Mouse (Mus musculus) embryonic facial prominence, embryonic 11.5 days (tissue): ENCODE measurements at regions not wholly inside any gene's neighbourhood (a gene's known extent, or its start where the extent isn't known, plus 50 kb on each side); places are given as distances from the start of the nearest gene placed in this dataset.
A peak's percentile ranks its signal among the peaks of the same experiment; 100 is the strongest.

Source experiments
- ATAC-seq: fragments of 200-750 bp; cut with Nextera tagmentation; replicated peaks from 2 replicates; pipeline ENCODE4 v1.8.0; 2017; ENCODE audit warnings: low read depth; ENCODE audit not compliant: insufficient number of reproducible peaks, low FRiP score, low TSS enrichment
- DNase-seq: peaks from one replicate; pipeline ENCODE4 v3.0.0-alpha.2; 2015; ENCODE audit warnings: low spot score
- H3K27ac ChIP-seq: fragments of 300-500 bp; sonication (generic); replicated peaks from 2 replicates; pipeline ENCODE4 v1.5.1; 2014; ENCODE audit warnings: mild to moderate bottlenecking, low read depth, low read length, control low read depth
- H3K27me3 ChIP-seq: fragments of 300-500 bp; sonication (generic); 2 replicates; pipeline ENCODE4 v1.6.1; 2014; ENCODE audit warnings: mild to moderate bottlenecking, low read length, moderate library complexity, mixed read lengths; ENCODE audit not compliant: control insufficient read depth, insufficient read depth
- H3K36me3 ChIP-seq: fragments of 300-500 bp; sonication (generic); replicated peaks from 2 replicates; pipeline ENCODE4 v1.6.1; 2014; ENCODE audit warnings: low read depth, mild to moderate bottlenecking, low read length, moderate library complexity, mixed read lengths; ENCODE audit not compliant: control insufficient read depth, insufficient read depth
- H3K4me1 ChIP-seq: fragments of 300-500 bp; sonication (generic); 2 replicates; pipeline ENCODE4 v1.6.1; 2014; ENCODE audit warnings: low read length, mixed read lengths; ENCODE audit not compliant: control insufficient read depth, insufficient read depth
- H3K4me2 ChIP-seq: fragments of 300-500 bp; sonication (generic); 2 replicates; pipeline ENCODE4 v1.6.1; 2014; ENCODE audit warnings: low read depth, mild to moderate bottlenecking, control low read depth, low read length, moderate library complexity
- H3K4me3 ChIP-seq: fragments of 300-500 bp; sonication (generic); 2 replicates; pipeline ENCODE4 v1.5.1; 2014; ENCODE audit warnings: low read depth, low read length, control low read depth
- H3K9ac ChIP-seq: fragments of 300-500 bp; sonication (generic); replicated peaks from 2 replicates; pipeline ENCODE4 v1.6.1; 2014; ENCODE audit warnings: mild to moderate bottlenecking, control low read depth, low read length
- H3K9me3 ChIP-seq: fragments of 300-500 bp; sonication (generic); replicated peaks from 2 replicates; pipeline ENCODE4 v1.6.1; 2016; ENCODE audit warnings: mild to moderate bottlenecking, low read length, inconsistent platforms, mixed read lengths; ENCODE audit not compliant: control insufficient read depth
- WGBS: fragments of 180-500 bp; shearing (Covaris S2); extraction: QIAGEN DNeasy Blood & Tissue Kit; methylation state at CpG from one replicate; pipeline ENCODE4 v1.1.7; 2014; 5-methylcytosine and 5-hydroxymethylcytosine counted together

- ATAC-seq (0 out of 2 replicates have a peak, but pooled peaks have one; percentile 46), DNase-seq (peak; percentile 35)
- no peaks in the 10 kb centered on the region for H3K4me1 ChIP-seq
- H3K27me3 ChIP-seq = no peaks in the 10 kb centered on the region
- H3K9ac ChIP-seq = no peak overlapping the region
- H3K27ac ChIP-seq = no peak overlapping the region
- no peak overlapping the region for H3K4me3 ChIP-seq
- H3K36me3 ChIP-seq = no peaks in the 10 kb centered on the region
- WGBS = 26% methylated on average over 15 of the region's 17 CpGs
- H3K9me3 ChIP-seq = no peaks in the 10 kb centered on the region
- no peak overlapping the region for H3K4me2 ChIP-seq
Measured at GRCm38 (mm10) chr3:19059906-19060870, 568.3 kb downstream of the 1700064H15Rik start.

- no peaks in the 10 kb centered on the region for H3K36me3 ChIP-seq
- H3K27me3 ChIP-seq = no peaks in the 10 kb centered on the region
- H3K9ac ChIP-seq = no peak overlapping the region
- 42% methylated on average over 11 of the region's 14 CpGs for WGBS
- H3K4me2 ChIP-seq = no peak overlapping the region
- no peak overlapping the region for H3K4me3 ChIP-seq
- no peaks in the 10 kb centered on the region for H3K9me3 ChIP-seq
- H3K27ac ChIP-seq = no peak overlapping the region
- ATAC-seq (no peak), DNase-seq (no peak)
- no peaks in the 10 kb centered on the region for H3K4me1 ChIP-seq
Measured at GRCm38 (mm10) chr3:19061488-19062248, 566.8 kb downstream of the 1700064H15Rik start.

GRCm38 (mm10) chr3:19062249-19062859 is 566.1 kb downstream of the 1700064H15Rik start:
- H3K4me2 ChIP-seq = no peak overlapping the region
- H3K27me3 ChIP-seq = no peaks in the 10 kb centered on the region
- no peaks in the 10 kb centered on the region for H3K36me3 ChIP-seq
- H3K27ac ChIP-seq = no peak overlapping the region
- ATAC-seq (0 out of 2 replicates have a peak, but pooled peaks have one; percentile 29), DNase-seq (peak; percentile 77)
- no peak overlapping the region for H3K4me3 ChIP-seq
- H3K4me1 ChIP-seq = no peaks in the 10 kb centered on the region
- no peak overlapping the region for H3K9ac ChIP-seq
- H3K9me3 ChIP-seq = no peaks in the 10 kb centered on the region
- WGBS = 39% methylated on average over 6 of the region's 6 CpGs

GRCm38 (mm10) chr3:19067141-19067757 is 561.2 kb downstream of the 1700064H15Rik start:
- no peak for DNase-seq
- H3K9me3 ChIP-seq = no peaks in the 10 kb centered on the region
- no peak overlapping the region for H3K9ac ChIP-seq
- H3K4me3 ChIP-seq = no peak overlapping the region
- H3K27ac ChIP-seq = no peak overlapping the region
- no peak overlapping the region for H3K4me2 ChIP-seq
- WGBS = 72% methylated on average over 3 of the region's 3 CpGs
- H3K36me3 ChIP-seq = no peaks in the 10 kb centered on the region
- no peak for ATAC-seq
- H3K4me1 ChIP-seq = no peaks in the 10 kb centered on the region
- H3K27me3 ChIP-seq = no peaks in the 10 kb centered on the region
